Mouse (Mus musculus): ENCODE results near the gene Rab7b.

GRCm38 (mm10) chr1:131657945-131658354 lies 30.5 kb upstream of the Rab7b start:
- TF ChIP-seq CTCF (IDR thresholded peaks at IDR 0.05; ENCODE audit: extremely low read depth, insufficient read depth, low read length) (peak; percentile 91), POLR2A (IDR thresholded peaks at IDR 0.05; ENCODE audit: extremely low read depth, insufficient read depth, low read length) (peak; percentile 67)
